Mouse (Mus musculus) layer of hippocampus, postnatal 25 days (tissue): Measurements from ENCODE around the gene Gypa. TPM values are rescaled to one million over a fixed set of nuclear protein-coding genes. Genes with fewer than 3 reads are reported as not detected.
A peak's percentile ranks its signal among the peaks of the same experiment; 100 is the strongest.

Source experiments
- DNase-seq, 2 experiments: peaks; one replicate each; pipeline ENCODE4 v3.0.0; 2022; ENCODE audit warnings: mixed read lengths in 2 of 2, low spot score in 1 of 2; ENCODE audit errors: extremely low spot score in 1 of 2
- total RNA-seq, 2 experiments: library from RNA; stranded (reverse); gene quantifications; 2 replicates each; pipeline ENCODE4 v1.2.3; 2021

Gypa gene
- not detected for total RNA-seq

- no peak for DNase-seq
These were observed at the start of gene Gypa for GRCm38 (mm10) chr8:80493523-80494345. Gypa (plus strand) TSS chr8:80493781.

DNA sequence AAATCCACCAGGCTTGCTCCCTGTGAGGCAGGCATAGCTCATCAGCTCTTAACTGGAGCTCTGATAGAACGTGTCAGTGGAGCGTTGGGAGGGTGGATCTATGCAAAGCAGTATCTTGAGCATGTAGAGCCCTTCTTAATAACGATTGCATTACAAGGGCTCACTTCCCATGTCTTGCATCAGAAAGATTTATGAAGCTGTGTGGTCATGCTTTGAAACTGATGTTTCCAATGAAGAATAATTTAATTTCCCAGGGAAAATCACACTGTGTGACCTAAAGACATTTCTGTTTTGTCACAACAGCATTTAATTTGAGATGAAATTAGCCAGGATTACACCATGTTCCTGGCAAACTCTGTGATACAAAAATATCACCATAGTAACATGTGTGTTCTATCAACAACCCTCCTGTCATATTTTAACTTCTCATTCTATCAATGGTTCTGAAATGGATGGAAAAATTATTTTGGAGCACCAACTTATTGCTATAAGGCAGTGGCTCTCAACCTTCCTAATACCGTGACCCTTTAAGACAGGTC, 49.0 kb upstream of the Gypa start:
- no peak for DNase-seq

- no peak for DNase-seq
These were observed 46.4 kb upstream of the Gypa start for GRCm38 (mm10) chr8:80447217-80447616.

GRCm38 (mm10) chr8:80451938-80452690, 41.5 kb upstream of the Gypa start:
- no peak for DNase-seq

GRCm38 (mm10) chr8:80463450-80463917, 30.1 kb upstream of the Gypa start:
- DNase-seq: no peak

- DNase-seq: no peak
These were observed 18.6 kb upstream of the Gypa start for GRCm38 (mm10) chr8:80474971-80475370.

DNA sequence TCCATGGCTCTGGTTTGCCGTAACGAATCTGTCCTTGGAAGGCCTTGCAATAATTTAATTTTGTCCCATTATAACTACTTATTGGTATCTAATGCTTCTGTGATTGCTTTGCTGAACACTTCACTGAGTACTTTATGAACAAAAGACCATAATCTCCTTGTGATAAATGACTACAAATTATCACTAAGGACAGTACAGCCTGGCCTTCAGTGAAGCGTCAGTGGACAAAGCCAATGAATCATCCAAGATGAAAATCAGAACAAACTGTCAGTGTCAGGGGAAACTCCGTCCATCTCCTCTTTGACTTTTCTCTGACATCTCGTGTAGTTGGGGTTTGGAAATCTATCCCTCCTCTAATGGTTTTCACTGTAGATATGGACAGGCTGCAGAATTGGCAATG, 15.4 kb upstream of the Gypa start:
- DNase-seq: no peak

GRCm38 (mm10) chr8:80479129-80479528, 14.5 kb upstream of the Gypa start:
- DNase-seq: no peak

- no peak for DNase-seq
These were observed 11.4 kb upstream of the Gypa start for GRCm38 (mm10) chr8:80482173-80482572.

- DNase-seq: peak; percentile 14 to 15
These were observed 10.5 kb upstream of the Gypa start for GRCm38 (mm10) chr8:80482822-80483774.

DNA sequence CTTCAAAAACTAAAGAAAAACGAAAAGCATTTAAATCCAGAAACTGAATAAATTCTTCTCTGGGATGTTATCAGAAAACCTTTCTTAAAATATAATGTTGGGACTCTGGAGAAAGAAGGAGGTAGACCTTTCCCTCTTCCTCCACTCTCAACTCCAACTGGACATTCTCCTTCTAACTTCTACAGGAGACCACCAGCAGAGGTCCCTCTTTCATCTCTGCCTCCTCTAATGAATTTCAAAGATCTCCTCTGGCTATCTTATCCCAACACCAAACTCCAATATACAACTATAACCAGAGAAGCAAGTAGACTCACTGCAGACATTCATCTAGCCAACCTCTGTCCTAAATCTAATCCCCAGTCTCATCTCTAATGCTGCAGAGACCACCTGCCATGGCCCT, 2.0 kb upstream of the Gypa start:
- DNase-seq: no peak

GRCm38 (mm10) chr8:80492987-80493441, 567 bp upstream of the Gypa start:
- peak; percentile 37 to 67 for DNase-seq

GRCm38 (mm10) chr8:80494346-80494660, 722 bp downstream of the Gypa start:
- no peak for DNase-seq

DNA sequence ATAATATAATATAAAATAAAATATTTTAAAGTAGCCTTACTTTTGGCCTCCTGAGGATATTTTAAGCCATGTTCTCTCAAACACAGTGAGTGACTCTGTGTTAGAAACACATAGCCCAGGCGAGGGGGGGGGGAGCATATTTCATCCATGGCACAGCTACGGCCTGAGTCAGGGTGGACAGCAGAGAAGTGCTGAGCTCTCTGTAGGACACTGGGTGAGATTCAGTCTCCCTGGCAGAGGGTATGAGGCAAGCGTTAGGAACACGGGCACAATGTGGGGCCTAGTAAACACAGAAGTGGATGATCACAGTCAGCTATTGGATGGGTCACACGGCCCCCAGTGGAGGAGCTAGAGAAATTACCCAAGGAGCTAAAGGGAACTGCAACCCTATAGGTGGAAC, 1.2 kb downstream of the Gypa start:
- DNase-seq: no peak

DNA sequence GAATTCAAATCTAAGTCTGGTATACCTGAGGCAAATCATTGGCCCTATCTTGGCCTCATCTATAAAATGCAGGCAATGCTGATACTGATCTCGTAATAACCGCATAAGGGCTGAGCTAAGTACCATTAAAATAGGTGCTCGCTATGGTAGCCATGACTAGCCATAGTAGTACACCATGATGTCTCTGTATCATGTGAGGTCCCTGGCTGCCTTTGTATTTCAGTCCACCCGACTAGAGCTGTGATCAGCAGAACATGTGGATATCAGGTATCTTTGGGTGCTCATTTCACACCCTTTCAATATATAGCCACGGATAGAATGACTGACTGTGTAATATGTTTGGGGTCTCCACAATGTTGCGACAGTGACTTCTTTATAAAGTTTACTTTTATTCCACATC, 1.9 kb downstream of the Gypa start:
- DNase-seq: no peak

- DNase-seq: no peak
These were observed 3.7 kb downstream of the Gypa start for GRCm38 (mm10) chr8:80497323-80497722.

DNA sequence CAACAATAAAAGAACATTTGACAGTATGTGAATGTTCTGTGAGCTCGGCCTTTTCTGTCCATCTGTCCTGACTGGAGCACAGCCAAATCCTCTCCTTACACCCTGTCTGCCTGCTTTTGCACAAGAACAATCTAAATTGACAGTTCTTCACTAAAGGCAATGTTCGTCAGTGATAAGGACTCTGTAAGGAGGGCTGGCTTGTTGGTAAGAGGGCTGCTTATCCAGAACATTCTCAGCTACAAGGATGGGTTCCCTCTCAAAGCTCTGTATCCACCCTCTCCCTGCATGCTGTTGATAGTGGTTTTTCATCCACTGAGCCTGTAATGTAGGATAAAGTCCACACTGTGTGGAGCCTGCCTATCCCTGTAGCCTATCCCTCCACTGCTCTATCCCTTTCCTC, 6.7 kb downstream of the Gypa start:
- DNase-seq: no peak

GRCm38 (mm10) chr8:80500773-80501172, 7.2 kb downstream of the Gypa start:
- no peak for DNase-seq

- no peak for DNase-seq
These were observed 7.7 kb downstream of the Gypa start for GRCm38 (mm10) chr8:80501283-80501682.
